Mouse (Mus musculus): ENCODE measurements at regions not wholly inside any gene's neighbourhood (a gene's known extent, or its start where the extent isn't known, plus 50 kb on each side); places are given as distances from the start of the nearest gene placed in this dataset.

DNA sequence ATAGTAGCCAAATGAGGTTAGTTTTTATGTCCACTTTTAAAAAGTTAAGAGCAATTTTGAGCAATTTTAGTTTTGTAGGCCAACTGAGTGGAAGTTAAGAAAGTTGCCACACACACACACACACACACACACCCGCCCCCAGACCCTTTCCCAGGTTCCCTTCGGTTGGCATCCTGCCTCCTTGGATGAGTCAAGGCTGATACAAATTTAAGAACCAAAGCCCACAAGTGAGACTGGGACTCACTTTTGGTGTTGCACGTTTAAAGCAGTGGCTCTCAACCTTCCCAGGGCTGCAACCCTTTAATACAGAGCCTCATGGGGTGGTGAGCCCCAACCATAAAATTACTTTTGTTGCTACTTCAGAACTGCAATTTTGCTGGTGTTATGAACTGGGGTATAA lies 70.4 kb downstream of the Tmem30b start:
- TF ChIP-seq EP300 (IDR thresholded peaks at IDR 0.05; ENCODE audit: insufficient read depth, low read depth, low read length) (no peak), CTCF (IDR thresholded peaks at IDR 0.05) (no peak), POLR2A (IDR thresholded peaks at IDR 0.05; ENCODE audit: insufficient read depth, low read depth, low read length) (no peak)
